Mouse (Mus musculus): ENCODE data around the gene Hmgcl.
"Not testable (repeated sequence)": the region's sequence is repeated elsewhere in the genome, so short reads cannot be mapped to it uniquely, and the experiment has no call there.

Gene Hmgcl

DNA sequence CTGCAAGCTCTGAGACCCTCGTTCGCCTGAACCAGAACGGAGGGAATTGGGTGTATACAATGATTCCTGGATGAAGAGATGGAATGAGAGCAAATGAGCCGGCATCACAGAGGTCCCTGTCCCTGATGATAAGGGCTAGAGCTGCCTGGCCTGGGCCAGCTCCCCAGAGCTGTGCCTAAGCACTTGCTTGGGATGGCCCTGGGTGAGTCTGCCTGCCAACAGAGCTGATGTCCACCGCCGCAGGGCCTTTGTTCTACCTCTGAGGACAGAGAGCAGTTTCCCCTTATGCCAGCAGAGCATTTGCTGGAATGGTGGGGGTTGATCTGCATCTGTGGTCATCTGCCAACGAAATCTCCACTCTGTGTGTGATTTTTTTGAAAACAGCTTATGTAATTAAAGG is 15.9 kb downstream of the Hmgcl start:
- no peak for DNase-seq

DNA sequence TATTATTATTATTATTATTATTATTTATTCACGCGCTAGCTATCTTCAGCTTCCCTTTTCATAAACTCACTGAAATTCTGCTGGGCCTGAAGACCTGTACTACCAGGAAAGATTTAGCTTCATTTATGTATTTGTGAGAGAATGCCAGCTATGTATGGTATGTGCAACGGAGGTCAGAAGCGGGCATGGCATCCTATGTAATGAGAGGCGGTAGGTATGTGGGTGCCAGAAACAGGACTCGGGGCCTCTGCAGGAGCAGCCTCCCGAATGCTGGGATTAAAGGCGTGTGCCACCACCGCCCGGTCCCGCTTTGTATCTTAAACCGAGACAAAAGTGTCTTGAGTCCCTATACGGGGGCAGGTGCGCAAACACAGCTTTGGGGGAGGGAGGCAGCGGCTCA is 16.7 kb downstream of the Hmgcl start:
- no peak for DNase-seq

DNA sequence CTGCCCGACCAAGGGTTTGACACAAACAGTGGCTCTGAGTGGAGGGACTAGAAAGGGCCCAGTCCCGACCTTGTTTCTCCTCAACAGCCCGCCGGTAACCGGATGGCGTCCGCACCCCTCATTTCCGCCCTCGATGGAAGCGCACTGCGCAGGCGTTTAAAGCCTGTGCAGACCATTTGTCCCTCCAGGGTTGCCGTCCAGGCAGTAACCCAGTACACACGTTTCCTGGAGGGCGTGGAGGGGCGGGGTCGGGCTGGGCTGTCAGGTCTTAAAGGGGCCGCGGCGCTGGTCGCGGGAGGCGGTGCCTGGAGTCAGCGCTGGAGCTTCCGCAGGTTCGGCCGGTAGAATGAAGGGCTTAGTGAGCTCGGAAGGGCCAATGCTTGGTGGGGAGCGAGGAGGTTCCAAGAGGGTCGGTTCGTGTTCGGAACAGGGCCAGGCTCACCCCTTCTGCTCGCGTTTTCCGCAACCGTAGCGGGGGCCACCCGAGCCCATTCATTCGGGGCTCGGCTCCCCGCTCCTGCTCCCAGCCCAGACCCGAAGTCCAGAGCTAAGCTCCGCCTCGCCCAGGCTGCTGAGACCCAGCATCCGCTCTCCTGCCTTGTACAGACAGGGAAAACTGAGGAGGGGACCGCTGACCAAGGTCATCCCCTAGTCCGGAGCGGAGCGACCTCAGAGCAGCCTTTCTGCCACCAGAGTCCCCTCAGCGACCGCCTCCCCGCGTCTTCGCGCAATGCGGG is 17.4 kb downstream of the Hmgcl start, which contains the start of gene Gale:
Gene Gale (plus strand): TSS at position 271 of the 737 bp plus-strand sequence.
- DNase-seq: peak; percentile 92

DNA sequence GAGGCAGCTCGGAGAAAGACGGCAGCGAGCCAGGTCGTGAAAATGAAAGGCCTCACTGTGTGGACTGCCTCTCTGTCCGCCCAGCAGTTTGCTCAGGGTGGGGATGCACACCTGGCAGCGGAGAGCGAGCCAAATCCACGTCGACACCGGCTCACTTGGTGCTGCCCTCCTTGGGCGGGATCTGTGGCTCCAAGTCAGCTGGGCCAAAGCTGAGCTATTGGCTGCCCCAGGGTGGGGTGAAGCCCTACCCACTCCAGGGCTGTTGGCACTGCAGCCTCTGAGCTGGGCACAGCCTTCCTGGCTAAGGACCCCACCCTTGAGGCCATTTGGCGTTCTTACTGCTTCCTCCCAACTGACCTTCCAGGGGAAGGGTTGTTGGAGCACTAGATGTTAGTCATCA is 18.2 kb downstream of the Hmgcl start:
- DNase-seq: peak; percentile 65

DNA sequence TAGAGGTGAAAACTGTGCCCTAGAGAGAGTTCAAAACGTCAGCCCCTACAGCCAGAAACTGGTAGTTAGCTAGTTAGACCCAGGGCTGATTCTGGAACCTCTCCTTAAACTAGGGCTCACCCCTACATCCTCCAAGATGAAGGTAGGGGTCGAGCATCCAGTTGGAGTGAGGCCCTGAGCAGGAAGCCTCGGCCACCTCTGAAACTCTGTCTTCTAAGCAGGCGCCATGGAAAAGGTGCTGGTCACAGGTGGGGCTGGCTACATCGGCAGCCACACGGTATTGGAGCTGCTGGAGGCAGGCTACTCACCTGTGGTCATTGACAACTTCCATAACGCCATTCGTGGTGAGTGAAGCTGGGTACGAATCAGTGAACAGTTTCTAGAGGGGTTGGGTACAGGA is 18.9 kb downstream of the Hmgcl start:
- DNase-seq: no peak

DNA sequence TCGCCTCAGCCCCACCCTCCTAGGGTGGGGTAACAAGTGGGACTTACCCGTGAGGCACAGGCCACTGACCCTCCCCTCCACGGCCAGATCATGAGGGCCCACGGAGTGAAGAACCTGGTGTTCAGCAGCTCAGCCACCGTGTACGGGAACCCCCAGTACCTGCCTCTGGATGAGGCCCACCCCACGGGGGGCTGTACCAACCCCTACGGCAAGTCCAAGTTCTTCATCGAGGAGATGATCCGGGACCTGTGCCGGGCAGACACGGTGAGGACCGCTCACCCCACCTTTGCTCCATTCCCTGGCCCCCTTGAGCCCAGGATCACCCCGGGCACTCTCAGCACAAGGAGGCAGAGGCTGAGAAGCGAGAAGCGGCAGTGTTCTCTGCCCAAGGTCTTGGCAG is 20.0 kb downstream of the Hmgcl start:
- DNase-seq: no peak

DNA sequence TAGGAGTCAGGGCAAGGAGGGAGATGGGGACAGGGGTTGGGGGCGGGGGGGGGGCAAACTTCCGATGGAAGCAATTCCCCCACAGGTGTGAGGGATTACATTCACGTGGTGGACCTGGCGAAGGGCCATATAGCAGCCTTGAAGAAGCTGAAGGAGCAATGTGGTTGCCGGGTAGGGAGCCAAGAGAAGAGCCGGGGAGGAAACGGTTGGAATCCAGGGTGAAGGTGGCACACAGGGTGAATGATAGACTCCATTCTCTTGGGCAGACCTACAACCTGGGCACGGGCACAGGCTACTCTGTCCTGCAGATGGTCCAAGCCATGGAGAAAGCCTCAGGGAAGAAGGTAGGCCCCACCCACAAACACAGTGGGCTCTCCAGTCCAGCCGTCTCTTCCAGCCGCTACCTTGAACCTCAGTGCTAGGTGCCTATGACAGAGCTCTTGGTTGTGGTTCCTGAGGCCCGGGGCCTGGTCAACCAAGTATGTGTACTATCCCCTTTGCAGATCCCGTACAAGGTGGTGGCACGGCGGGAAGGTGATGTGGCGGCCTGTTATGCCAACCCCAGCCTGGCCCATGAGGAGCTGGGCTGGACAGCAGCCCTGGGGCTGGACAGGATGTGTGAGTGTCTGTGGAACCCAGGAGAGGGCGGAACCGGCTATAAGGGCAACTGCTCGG is 21.0 kb downstream of the Hmgcl start:
- no peak for DNase-seq

DNA sequence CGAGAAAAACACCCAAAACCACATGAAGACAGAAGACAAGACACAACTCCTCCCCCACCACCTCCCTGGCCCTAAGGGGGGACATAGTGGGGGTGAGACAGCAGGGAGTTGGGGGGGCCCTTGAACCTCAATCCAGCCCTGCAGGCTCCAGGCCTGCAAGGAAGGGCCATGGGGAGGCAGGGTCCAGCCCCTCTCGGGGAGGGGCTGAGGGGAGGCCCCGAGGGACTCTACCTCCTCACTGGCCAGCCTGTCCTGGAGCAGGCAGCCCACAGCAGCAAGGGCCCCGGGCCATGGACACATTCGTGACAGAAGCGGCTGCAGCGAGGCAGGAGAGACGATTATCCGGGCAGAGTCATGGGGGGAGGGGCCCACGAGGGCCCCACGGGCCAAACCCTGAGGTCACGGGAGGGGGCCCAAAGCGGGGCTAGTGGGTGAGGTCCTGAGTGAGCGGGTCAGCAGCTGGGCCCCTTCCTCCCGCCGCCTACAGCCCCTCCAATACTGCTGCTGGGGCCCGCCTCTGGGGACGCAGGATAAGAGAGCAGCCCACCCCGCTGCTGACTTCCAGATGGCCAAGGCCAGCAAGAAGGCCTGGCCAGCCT is 22.1 kb downstream of the Hmgcl start:
- no peak for DNase-seq

DNA sequence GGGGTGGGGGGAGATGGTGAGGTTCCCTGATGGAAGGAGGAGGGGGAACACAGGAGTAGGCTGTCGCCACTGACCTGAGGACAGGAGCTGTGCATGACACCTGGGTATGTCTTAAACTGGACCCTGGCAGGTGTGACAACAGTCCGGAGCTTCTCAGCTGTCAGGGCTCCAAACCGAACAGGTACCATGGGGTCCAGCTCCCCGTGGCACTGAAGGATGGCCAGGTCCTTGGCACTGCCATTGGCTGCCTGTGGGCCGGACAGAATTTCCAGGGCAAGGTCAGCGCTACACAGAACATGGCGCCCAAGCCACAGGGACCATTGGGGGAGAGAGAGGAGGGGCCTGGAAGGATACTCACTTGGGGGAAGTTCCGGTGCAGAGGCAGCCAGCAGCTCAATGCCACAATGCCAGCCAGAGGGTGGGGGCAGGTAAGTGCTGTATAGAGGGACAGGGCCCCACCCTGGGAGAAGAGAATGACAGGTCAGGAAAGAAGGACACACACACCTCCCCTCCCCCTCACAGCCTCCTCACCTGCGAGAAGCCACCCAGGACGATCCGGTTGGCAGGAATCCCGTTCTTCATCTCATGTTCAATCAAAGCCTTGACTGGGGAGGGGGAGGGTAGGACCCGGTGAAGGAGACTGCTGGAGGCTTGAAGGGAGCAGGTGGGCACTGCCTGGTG is 23.0 kb downstream of the Hmgcl start:
- DNase-seq: no peak

DNA sequence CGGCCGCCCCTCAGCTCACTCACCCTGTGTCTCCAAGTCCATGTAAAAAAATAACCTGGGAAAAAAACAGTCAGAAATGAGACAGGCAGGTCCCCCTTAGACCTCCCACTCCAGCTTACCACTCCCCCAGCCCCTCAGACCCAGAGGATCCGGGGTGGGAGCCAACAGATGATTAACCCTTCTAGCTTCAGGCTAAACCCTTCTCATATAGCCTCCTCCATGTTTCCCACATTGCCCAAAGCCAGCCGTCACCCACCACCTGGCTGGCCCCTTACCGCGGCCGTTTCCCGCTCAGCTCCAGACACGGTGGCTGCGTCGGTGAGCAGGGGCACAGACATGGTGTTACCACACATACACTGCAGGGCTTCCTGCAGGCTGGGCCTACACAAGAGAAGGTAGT is 24.3 kb downstream of the Hmgcl start:
- DNase-seq: no peak

DNA sequence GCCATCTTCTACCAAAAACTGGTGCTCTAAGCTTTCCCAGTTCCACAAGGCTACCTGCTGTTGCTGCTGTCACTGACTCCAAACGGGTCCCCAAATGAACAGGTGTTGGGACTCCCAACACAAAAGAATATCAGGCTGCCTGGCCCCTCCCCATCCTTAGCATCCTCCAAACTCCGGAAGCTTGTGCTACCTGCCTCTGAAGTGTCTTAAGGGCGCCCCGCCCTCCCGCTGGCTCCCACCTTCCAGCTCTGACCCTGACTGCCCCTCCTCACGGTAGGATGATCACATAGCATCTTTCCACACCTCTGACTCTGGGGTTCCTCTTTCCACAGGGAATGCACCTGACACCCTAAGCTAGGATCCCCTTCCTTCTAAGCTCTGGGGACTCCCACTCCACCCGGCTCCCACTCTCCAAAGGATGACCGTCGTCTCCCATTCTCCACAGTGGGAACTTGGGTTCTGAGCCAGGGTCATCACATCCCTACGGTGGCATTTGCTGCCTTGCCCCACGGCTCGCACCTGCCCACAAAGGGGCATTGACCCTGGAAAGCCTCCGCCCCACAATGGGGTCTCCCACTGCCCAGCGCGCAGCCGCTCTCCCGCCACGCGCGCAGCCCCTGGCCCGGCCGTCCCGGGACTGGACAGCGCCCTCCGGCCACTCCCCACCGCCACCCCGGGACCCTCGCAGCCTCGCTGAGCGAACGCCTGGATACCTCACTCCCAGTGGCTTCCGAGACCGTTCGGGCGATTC is 25.7 kb downstream of the Hmgcl start:
- no peak for DNase-seq

DNA sequence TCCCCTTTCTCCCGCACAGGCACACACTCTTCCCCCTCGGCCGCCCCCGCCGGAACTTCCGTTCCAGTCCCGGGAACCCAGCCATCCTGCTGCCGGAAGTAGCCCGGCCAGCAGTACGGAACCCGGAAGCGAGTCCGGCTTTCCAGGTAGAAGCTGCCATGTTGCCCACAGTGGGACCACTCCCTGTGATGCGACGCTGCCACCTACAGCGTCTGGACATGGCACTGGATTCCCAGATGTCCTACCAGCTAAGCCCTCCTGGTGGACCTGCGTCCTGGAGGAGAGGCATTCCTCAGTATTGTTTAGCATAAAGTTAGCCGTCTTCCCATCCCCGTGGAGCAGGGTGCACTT is 26.3 kb downstream of the Hmgcl start, which contains the start of gene Lypla2:
Gene Lypla2 (minus strand): TSS at position 71 of the 351 bp plus-strand sequence.
- DNase-seq: peak; percentile 84

DNA sequence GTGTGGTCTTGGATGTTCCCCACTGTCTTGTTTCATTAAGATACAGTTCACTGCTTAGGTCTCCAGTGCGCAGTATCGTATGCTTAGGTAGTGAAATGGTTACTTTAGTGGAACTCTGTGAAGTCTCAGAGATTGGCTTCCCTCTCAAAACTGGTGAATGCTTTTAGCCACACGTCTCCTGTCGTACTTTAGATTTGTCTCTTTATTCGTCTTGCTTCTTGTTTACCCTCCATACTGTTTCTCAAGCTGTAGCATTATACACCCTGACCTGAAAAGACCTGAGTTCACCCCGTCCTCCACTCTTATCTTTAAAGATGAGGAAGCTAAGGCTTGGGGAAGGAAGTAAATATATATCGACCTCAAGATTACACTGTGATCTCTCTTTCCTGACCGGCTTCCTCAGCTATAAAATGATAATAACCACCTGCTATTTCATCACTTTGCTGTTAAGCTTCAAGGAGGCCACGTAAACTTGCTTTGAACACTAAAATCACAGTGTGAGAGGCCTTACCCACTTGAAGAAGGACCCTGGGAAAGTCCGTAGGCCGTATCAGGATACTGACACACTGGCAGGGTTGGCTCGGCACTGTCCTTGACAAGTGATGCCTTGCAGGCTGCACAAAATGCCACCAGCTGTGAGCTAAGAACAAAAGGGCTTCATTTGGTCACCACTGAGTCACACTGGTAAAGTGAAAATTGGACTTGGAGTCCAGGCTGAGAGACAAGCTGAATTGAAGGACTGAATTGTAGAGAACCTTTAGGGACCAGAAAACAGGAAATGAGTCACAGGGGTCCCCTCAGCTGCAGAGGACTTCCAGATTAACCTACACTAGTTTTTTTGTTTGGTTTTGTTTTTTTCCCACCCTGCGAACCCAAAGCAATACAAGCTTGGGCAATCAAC is 26.9 kb downstream of the Hmgcl start:
- DNase-seq: no peak

DNA sequence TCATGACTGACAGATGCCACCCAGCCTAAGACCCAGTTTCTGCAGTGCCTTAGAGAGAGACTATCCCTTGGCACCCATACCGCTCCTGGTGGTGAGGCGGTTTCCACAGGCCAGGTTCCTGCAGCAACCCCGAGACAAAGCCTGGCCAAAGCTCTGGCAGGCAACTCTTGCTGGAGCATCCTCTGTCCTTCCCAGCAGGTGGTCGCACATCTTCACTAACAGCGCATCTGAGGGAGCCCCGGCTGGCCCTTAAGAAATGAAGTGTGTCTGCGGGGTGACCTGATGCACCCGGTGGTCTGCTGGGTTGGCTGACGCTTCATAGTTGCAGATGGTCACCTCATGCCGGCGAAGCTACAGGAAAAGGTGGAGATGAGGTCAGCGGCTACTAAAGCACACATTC is 29.9 kb downstream of the Hmgcl start:
- no peak for DNase-seq

DNA sequence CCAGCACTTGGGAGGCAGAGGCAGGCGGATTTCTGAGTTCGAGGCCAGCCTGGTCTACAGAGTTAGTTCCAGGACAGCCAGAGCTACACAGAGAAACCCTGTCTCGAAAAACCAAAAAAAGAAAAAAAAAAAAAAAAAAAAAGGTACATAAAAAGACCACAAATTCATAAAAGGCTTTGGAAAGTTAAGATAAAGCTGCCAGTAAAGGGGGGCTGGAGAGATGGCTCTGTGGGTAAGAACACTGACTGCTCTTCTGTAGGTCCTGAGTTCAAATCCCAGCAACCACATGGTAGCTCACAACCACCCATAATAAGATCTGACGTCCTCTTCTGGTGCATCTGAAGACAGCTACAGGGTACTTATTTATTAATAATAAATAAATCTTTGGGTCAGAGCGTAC is 34.0 kb downstream of the Hmgcl start:
- DNase-seq: not testable (repeated sequence)

DNA sequence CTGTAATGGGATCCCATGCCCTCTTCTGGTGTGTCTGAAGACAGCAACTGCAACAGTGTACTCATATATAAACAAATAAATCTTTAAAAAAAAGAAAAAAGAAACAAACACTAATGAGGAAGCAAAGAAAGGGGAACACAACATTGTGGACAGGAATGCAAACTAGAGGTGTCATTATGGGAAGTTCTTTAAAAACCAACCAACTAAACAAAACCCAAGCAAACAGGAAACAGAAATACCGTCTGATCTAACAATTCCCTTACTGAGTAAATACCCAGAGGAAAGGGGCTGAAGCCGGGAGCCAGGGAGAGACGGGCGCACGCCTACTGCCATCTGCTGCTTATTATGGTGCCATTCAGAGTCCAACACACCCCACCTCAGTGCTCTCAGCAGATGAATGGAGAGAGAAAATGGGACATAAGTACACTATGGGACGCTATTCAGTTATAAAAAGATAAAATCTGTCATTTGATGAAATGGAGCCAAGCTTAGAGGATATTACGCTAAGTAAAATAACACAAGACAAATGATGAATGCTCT is 35.3 kb downstream of the Hmgcl start:
- DNase-seq: no peak

DNA sequence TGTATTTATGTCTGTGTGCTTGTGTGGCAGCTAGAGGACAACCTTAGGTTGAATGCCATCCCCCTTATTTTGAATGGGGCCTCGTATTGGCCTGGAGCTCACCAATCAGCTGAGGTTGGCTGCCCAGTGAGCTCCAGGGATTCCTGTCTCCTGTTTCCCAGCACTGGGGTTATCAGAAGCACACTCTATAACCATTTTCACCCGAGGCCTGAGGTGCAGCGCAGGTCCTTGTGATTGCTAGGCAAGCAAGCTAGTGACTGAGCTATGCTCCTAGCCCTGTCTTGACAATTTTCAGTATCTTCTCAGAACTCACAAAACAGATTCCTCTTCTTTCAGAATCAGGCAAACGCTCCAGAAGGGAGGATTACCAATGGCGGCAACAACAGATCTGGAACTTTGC is 38.3 kb downstream of the Hmgcl start:
- no peak for DNase-seq

DNA sequence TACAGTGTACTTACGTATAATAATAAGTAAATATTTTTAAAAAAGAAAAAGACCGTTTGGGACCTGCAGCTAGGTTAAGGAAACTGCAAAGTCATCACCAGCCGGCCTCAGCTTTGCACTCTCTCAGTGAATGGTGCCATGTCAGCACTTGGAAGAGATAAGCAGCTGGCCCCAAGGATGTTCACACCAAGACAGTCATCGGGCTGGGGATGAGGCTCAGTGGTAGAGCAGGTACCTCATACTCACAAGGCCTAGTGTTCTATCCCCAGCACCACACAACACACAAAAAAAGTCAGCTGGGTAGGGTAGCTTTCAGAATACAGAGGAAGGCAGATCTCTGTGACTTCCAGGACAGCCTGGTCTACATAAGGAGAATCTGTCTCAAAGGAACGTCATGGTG is 38.9 kb downstream of the Hmgcl start:
- no peak for DNase-seq

DNA sequence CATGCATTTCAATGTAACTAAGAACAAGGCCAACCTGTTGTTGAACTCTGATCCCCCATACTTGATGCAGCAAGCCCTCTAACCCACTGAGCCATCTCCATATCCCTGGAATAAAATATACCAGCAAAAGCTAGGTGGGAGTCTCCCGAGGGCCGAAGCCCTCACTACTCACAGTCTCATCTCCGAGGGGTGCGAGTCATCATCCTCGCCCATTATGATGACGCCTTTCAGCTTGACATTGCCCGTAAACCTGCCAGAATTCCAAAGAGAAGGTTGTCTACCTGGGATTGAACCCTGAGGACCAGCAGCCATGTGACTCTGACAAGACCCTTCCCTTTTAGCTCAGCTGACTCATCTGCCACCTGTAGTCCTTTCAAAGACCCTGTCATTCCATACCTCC is 39.5 kb downstream of the Hmgcl start:
- DNase-seq: no peak

DNA sequence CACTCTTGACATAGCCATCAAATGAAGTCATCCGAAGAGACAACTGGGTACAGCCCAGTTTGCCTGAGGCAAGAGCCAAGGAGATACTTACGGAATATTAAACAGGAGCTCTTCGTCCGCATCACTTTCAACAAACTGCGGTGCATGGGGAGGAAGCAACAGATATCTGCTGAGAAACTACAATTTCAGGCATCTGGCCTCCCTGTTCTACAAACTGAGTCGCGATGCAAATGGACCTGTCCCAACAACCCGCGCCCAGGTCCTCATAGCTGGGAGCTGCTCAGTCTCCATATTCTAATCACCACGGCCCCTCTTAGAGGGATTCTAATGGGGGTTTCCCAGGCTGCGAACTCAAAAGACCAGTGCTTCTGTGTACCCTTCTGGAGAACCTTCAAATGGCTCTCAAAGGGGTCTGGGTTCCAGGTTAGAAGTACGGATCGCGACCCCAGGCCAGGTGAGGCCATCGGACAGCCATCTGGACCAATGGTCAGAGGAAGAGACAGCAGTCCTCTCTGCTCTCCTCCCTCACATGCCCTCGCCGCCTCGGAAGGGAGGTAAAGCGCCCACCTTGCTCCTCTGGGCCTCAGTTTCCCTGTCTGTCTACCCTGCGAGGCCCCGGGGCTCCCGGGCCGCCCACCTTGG is 40.2 kb downstream of the Hmgcl start:
- DNase-seq: no peak

Measured in cerebellum, adult 11 months (tissue).